Mouse (Mus musculus): ENCODE results near the gene Dysf.
"Not testable (repeated sequence)": the region's sequence is repeated elsewhere in the genome, so short reads cannot be mapped to it uniquely, and the experiment has no call there.

Gene Dysf

DNA sequence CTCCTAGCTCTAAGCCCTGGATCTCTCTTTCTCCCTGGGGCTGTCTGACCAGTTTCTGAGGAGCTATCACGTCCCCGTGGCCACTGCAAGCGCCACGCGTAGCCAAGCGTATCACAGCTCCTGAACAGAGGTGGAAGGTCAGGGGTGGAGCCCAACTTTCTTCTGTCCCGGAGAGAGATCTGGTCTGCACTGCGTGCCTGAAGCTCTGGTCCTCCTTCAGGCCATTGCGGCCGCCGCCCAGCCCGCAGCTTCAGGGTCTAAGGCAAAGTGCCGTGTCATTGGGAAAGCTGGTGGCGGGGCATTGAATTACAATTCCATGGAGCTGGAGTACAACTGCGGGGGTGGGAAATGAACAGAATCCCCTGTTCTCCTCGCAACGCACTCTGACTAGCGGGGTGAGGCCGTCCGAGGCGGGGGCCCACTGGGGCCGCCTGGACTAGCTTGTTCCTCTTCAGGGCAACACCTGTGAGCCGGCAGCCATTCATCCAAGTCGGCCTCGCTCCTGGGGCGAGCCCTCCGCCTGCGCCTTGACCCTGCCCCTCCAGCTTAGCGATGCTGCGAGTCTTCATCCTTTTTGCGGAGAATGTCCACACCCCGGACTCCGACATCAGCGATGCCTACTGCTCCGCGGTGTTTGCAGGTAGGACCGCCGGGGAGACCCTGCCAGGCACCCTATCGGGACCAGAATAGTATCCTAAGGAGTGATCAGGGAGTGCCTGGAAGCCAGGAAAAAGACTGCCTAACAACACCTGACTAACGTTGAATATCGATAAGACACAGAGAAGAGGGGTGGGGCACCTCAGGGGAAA lies at the start of gene Dysf:
Dysf (plus strand) TSS at position 228 of the 809 bp plus-strand sequence.
- no peak for DNase-seq

DNA sequence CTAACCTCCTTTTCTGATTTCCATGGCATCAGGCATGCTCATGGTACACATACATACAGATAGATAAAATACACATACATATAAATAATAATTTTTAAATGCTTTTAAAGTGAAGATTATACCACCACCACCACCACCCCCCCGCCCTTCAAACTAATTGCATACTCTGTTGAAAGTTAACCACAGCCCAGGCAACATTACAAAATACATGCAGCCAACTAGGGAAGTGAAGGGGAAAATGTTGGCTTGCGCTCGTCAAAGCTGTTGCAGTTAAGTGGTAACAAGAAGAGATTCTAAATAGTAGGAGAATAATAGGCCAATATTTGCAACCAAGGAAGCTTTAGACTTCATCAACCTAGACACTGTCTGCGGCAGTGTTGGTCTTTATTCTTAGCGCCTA lies 20.7 kb upstream of the Dysf start:
- DNase-seq, result no peak

DNA sequence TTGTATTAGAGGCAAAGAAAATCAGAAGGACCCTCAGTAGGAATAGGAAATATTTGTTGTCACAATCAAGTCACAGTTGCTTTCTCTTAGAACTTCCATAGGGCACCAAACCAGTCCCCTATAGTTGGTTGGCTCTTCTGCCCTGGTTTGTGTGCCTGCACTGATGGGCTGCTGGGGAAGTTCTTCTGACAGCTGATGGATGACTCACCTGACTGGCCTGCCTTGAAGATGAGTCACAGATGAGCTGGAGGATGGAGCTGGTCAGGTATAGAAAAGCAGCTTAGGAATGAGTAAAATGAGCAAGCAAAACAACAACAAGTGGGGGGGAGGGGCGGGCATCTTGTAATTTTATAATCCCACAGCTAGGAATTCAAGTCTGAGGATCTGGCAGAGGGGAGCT lies 5.7 kb upstream of the Dysf start:
- DNase-seq, result no peak

DNA sequence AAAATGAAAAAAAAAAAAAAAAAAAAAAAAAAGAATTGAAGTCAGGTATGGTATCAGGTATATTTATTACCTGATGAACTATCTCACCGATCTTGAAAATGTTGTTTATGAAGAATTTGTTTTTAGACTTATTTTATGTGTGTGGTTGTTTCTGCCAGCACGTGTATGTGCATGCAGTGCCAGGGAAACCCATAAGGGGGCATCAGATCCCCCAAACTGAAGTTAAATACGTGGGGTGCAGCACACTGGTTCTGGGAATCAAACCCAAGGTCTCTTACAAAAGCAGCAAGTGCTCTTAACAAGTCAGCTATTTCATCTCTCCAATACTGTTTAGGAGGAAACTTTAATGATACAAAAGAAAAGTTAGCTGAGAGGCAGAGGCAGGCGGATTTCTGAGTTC lies 4.1 kb upstream of the Dysf start:
- no peak for DNase-seq

DNA sequence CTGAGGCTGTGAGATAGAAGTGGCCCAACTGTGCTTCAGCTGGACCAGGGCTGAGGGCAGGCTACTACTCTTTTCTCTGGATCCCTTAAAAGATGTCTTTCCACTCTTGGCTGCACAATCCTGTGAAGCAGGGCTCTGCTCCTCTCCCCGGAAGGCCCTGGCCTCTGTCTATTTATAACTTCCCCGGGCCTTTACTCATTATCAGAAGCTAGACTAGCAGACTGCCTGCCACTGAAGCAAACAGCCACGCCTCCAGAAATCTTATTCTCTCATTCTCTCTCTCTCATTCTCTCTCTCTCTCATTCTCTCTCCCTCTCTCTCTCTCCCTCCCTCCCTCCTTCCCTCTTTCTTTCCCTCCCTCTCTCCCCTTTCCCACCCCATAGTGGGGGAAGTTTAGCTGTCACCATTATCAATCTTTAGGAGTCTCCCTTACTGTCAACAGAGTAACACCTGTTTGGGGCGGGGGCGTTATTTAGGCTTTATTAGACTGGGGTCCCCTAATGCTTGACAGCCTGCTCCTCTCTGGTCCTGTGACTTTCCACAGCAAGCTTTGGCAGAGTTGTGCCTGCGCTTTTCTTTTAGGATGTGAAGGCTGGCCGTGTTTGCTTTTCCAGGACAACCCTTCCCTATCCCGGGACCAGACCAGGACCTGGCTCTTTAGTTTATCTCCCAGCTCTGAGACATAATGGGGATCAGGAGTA lies 932 bp downstream of the Dysf start:
- no peak for DNase-seq

DNA sequence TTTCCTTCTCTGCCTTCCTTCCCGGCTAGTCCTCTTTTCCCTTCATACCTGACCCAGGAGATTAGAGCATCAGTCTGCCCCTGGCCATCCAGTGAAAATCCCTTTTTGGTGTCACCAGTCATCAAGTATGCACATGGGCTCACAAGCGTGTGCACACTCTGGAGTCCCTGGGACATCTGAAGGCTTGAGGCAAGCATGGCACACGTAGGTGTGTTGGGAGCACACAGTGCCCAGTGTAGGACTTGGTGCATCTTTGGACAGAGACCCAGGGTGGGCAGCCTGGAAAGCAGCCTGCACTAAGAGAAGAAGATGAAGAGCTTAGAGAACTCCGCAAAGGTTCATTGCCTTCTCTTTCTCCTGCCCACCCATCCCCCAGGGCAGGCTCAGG lies 1.5 kb downstream of the Dysf start:
- no peak for DNase-seq

DNA sequence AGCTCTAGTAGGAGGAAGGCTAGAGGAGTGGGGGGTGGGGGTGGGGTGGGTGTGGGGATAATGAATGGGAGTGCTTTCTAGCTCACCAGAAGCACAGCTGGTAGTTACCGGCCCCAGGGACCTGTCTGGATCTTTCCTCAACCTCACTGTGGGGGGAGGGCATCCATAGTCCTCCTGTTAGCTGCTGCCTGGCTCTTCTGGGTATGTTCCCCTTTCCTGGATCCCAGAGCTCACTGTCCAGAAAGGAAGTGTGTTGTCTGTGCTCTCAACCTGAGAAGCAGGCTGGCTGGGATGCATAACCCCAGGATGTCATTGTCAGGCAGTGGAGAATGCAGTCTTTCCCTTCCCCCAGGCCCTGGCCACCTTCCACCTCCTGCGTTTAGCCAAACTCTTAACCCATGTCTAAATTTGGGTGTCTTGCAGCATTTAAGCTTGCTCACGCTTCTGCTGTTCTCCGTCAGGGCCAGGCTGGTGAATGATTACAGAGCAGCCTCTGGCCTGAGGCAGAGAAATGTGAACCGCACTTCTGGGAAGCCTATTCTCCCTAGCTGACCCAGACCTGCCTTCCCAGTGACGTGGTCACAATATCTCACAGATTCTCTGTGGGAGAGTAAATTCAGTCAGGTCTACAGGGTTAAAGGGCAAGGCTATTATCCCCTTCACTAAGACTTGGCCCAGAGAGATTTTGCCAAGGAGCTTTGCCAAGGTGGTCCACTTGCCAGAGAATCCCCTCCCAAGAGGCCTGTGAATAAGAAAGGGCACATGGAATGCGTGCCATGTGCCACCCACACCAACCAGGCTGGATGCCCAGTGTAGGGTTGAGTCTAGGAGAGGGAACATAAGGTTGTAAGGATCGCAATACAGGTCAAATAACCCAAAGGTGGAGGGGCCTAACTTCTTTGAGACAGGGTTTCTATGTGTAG lies 2.2 kb downstream of the Dysf start:
- DNase-seq, result no peak

DNA sequence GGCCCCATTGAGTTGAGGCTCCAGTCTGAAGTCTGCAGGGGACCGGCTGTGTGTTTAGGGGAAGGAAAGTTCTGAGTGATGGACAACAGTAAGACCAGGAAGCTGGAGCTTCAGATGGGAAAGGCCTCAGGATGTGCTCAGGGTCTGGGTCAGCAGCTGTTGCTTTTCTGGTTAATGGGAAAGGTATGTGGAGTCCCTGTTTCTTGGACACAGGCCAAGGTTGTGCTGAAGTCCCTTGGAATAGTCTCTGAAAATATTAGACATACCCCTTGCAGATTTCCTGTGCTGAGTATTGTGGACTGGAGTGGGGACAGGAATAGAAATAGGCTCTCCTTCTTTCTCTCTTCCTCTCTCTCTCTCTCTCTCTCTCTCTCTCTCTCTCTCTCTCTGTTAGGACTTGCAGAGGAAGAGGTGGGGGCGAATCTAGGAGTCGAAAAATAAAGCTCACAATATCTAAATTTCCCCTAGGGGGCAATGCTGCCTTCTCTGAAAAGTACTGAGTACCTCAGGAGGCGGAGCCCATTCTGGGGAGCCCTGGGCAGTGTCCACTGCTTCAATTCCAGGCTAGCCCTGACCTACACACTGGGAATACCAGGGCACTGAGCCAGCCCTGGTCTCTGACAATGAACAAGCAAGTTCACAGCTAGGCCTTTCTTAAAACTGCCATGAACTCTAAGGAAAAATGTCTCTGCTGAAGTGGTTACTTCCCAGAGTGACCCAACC lies 6.7 kb downstream of the Dysf start:
- not testable (repeated sequence) for DNase-seq

DNA sequence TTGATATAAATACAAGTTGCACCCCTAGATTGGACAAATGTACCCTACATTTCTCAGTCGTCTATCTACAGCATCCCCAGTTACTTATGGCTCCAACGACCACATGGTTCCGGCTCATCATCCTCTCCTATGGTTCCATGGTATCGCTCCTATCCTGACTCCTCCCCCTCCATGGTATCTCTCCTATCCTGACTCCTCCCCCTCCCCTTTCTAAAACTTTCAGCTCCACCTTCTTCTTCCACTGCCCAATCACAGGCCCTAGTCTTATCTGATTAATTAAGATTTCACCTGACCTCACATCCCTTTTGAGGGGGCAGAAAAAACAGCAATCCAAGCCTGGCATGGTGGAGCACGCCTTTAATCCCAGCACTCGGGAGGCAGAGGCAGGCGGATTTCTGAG lies 8.5 kb downstream of the Dysf start:
- DNase-seq, result no peak

DNA sequence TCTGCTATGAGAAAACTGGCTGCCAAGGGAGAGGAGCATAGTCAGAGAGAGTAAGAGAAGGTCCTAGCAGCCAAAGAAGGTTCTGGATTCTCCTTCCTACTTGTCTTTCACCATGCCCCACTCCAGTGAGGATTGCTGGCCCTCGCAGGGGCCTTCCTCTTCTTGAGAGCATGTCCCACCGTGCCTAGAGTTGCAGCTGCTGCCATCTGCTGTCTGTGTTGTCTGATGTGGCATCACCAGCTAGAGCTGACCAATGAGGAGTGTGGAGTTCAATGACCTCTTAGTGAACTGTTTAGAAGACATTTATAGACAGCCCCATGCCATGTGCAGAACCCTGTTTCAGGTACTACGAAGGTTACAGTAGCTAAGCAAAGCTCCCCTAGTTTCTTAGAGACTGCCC lies 9.0 kb downstream of the Dysf start:
- no peak for DNase-seq

DNA sequence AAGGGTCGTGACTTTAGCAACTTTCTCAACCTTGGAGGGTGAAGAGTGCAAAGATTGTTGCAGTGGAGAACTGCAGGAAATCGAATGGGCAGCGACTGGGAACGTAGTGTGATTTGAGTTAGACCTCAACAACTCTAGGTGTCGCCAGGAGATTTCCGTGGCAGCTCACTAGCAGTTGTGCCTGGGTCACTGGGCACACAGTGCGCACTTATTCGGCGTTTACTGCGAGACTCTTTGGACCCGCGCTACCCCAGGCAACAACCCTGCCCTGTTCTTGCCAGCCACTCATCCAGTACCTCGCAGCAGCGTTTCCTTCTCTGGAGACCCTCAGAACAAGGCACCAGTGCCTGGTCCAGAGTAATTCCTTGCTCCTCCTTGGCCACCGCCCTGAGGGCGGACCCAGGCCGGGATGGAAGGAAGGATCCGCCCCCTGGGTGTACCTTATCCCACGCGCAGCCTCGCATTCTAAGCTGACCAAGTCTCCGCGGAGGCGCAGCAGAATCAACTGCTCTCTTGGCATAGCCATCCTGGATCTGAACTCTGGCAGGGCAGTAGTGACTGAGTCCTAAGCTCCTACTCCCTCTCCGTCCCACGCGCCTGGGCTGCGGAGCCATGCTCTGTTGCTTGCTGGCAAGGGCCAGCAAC lies 10.6 kb downstream of the Dysf start:
- DNase-seq, result peak; percentile 33

DNA sequence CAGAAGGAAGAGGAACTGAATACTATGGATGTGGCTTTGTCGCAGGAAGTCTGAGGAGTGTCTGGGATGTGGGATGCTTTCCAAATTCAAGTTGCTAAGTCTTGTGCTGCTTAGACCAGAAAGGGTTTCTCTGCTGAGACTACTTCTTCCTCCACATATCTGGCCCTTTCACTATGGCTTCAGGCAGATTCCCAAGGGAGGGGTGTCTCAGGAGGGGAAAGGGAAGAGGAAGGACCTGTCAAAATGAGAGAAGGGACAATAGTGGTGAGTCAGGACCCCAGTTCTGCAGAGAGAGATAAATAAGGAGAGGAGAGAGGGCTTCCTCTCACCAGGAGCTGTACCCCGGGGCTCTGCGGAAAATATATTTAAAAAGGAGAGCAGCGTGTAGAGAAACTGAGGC lies 11.6 kb downstream of the Dysf start:
- DNase-seq, result no peak

DNA sequence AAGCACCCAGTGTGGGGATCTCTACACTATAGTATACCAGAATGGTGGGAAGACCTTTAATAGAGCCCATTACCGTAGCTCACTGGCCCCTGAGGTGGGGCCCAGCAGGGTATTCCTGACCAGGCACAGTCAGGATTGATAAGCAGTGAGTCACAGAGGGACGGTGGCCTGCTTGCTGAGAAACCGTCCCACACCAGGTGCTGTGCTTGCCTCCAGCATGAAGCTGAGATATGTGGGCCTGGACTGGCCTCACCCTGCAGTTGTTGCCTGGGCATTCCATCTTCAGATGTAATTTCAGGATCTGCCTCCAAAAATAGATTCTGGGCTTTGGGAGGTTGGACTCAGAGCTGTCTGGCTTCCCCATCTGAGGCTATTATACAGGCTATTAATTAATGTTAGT lies 13.6 kb downstream of the Dysf start:
- no peak for DNase-seq

DNA sequence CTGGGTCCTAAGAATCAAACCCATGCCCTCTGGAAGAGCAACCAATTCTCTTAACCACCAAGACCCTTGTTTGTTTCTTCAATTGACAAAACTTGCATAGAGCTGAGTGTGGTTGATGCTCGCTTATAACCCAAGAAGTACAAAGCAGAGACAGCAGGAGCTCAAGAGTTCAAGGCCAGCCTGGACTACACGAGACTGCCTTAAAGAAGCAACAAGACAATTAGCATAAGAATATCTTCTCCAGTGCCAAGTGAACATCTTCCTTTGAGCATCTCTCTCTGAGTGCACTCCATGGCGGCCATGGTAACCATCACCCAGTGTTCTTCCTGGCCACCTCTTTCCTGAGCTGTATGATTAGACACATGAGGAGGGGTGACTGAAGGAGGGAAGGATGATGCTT lies 17.2 kb downstream of the Dysf start:
- DNase-seq, result no peak

DNA sequence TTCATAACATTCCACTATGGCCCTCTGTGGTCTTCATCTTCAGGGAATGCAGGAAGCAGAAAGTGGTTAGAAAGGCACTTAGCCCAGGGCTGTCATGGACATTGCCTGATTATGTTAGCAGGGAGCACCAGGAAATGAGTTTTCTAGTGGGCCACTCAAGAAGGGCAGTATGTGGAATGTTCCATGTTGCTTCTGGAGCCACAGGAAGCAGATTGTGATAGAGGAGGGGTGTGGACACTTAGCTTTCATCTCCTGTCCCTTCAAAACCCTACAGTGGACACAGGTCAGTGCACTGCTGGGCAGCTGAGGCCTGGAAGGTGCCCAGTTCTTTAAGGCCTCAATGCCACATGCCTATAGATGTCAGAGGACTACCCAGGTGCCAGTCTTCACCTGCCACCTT lies 20.4 kb downstream of the Dysf start:
- DNase-seq, result no peak

DNA sequence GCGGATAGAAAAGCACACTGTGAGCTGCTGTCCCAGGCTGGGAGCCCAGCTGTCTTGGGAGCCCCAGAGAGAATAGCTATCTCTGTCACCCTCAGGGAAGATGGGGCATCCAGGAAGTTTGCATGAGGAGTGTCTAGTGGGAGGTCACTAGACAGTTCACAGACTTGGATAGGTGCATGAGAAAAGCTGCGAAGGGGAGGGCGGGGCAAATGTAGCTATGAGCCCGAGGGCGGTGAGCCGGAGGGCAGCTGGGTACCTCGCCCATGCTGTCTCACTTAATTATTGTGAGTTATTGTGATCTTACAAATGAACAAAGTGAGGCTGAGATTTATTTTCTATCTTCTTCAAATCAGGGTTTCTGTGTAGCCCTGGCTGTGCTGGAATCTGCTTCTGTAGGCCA lies 21.4 kb downstream of the Dysf start:
- no peak for DNase-seq

DNA sequence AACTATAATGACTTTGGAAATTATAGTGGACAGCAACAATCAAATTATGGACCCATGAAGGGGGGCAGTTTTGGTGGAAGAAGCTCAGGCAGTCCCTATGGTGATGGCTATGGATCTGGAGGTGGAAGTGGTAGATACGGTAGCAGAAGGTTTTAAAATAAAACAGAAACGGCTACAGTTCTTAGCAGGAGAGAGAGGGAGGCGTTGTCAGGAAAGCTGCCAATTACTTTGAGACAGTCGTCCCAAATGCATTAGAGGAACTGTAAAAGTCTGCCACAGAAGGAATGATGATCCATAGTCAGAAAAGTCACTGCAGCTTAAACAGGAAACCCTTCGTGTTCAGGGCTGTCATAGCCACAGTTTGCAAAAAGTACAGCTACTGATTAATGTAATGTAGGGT lies 24.1 kb downstream of the Dysf start:
- DNase-seq, result not testable (repeated sequence)

DNA sequence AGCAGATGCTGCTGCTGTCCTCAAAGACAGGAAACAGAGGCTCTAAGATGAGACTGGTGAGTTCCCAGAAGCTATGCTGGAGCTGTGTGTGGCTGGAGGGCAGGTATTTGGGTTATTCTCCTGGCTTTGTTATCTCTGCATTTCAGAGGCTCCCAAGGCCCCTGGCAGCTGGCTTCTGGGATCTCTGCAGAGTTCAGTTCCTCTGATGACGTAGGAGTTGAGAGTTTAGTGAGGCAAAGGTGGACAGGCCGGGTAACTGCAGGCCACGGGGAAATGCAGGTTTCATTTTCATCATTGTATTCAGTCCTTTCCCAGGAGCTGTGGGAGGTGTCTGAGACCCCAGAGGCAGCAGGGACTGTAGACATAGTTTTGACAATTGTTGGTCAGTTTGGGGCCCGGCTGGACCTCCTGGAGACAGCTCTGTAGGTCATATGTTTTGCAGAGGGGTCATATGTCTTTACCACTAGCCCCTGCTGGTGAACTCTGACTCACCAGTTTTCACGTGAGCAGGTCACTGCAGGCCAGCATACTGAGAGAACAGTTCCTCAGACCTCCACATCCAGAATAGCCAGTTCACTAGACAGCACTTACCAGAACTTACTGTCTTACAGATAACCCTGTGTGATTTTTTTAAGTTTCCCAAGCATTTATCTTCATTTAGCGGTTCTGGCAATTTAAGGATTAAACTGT lies 35.0 kb downstream of the Dysf start:
- DNase-seq, result no peak

DNA sequence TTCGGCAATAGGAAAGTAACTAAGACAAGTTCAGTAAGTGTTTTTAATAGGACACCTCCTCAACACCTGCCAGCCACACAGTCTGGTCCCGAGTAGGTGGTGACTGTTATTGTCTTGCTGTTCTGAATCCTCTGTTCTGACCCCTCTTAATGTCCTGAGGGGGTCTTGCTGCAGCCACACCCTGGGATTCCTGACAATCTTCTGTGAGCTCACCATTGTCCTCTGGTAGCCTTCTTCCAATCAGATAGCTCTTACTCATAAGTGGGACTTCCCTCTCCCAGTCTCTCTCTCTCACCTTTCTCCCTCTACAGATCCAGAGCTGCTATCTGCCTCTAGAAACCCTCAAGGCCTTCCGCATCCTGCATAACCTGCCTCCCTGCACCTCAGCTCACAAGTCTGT lies 36.3 kb downstream of the Dysf start:
- DNase-seq, result no peak

DNA sequence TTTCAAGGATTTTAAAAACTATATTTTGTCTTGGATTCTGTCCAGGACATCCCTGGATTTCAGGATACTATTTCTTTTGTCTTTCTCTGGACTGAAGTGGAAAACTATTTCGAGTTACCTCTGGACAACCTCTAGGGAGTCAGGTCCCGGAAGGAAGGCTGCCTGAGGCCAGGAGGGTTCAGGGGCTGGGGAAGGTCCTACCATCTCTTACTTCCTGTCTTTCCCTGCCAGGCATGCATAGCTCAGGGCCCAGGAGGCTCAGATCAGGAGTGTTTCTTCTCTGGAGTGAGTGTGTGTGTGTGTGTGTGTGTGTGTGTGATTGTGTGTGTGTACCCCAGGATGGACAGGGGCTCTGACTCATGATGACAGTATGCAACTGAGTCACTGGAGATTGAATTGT lies 40.5 kb downstream of the Dysf start:
- no peak for DNase-seq

DNA sequence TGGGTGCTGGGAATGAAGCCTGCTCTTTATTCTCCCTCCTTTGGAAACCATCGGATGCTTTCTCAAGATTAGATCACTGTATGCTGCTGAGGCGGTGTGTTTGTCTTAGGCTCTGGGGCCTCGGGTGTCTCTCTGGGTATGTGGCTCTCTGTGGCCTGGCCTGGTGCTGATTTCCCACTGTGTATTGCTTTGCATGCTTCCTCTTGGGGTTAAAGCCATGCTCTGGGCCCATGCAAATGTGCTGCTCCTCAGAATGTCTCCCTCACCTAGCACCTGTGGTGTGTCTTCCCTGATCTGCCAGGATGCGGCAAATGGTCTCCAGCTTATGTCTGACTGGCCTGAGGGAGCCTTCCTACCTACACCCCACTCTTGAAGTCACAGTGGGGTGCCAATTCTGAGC lies 41.8 kb downstream of the Dysf start:
- DNase-seq, result no peak

DNA sequence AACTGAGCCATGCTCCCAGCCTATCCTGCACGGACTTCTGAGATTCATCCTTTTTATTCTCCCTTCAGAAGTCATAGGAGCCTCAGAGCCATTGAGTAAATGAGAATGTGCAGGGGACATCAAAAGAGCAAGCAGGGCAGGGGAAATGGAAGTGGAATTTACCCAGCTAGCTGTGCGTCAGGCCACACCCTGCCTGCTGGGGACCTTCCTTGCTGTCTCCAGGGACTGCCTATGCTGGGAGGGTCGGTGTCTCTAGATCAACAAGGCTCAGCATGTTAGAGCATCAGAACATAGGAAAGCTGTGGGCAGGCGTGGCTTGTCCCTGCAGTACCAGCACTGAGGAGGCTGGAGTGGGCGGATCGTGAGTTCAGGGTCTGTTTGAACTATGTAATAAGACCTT lies 42.6 kb downstream of the Dysf start:
- no peak for DNase-seq
